Mouse (Mus musculus) kidney, embryonic 16.5 days (tissue): Measurements from ENCODE around the gene Gm10945. TPM values are rescaled to one million over a fixed set of nuclear protein-coding genes. Genes with fewer than 3 reads are reported as not detected.

Source experiments
- ATAC-seq: fragments of 200-750 bp; cut with Nextera tagmentation; 2 replicates; pipeline ENCODE4 v1.8.0; 2017; ENCODE audit warnings: moderate TSS enrichment; ENCODE audit not compliant: low FRiP score, low TSS enrichment
- H3K27ac ChIP-seq: fragments of 300-500 bp; sonication (generic); 2 replicates; pipeline ENCODE4 v1.5.1; 2014; ENCODE audit warnings: low read length
- H3K27me3 ChIP-seq: fragments of 300-500 bp; sonication (generic); 2 replicates; pipeline ENCODE4 v1.6.1; 2014; ENCODE audit warnings: low read length, control low read depth, mixed read lengths; ENCODE audit not compliant: insufficient read depth
- H3K36me3 ChIP-seq: fragments of 300-500 bp; sonication (generic); 2 replicates; pipeline ENCODE4 v1.6.1; 2014; ENCODE audit warnings: low read length, control low read depth, mixed read lengths; ENCODE audit not compliant: insufficient read depth
- H3K4me1 ChIP-seq: fragments of 300-500 bp; sonication (generic); 2 replicates; pipeline ENCODE4 v1.6.1; 2014; ENCODE audit warnings: low read length, control low read depth, mixed read lengths; ENCODE audit not compliant: insufficient read depth
- H3K4me2 ChIP-seq: fragments of 300-500 bp; sonication (generic); replicated peaks from 2 replicates; pipeline ENCODE4 v1.6.1; 2014; ENCODE audit warnings: low read depth, low read length
- H3K4me3 ChIP-seq: fragments of 300-500 bp; sonication (generic); 2 replicates; pipeline ENCODE4 v1.5.1; 2014; ENCODE audit warnings: mild to moderate bottlenecking, low read length
- H3K9ac ChIP-seq: fragments of 300-500 bp; sonication (generic); replicated peaks from 2 replicates; pipeline ENCODE4 v1.6.1; 2014; ENCODE audit warnings: low read length
- H3K9me3 ChIP-seq: fragments of 300-500 bp; sonication (generic); 2 replicates; pipeline ENCODE4 v1.6.1; 2016; ENCODE audit warnings: low read length, control low read depth
- WGBS: fragments of 180-500 bp; shearing (Covaris S2); extraction: QIAGEN DNeasy Blood & Tissue Kit; methylation state at CpG from one replicate; pipeline ENCODE4 v1.1.7; 2014; 5-methylcytosine and 5-hydroxymethylcytosine counted together
- polyA plus RNA-seq: library from polyadenylated mRNA; unstranded; fragments of >200 nt; fragmentation: Nextera tagmentation; extraction: Ambion mirVana; gene quantifications from 2 replicates; pipeline ENCODE4 v1.2.1, GENCODE M21; 2015

The Gm10945 gene
- polyA plus RNA-seq: not detected in 2 replicates

DNA sequence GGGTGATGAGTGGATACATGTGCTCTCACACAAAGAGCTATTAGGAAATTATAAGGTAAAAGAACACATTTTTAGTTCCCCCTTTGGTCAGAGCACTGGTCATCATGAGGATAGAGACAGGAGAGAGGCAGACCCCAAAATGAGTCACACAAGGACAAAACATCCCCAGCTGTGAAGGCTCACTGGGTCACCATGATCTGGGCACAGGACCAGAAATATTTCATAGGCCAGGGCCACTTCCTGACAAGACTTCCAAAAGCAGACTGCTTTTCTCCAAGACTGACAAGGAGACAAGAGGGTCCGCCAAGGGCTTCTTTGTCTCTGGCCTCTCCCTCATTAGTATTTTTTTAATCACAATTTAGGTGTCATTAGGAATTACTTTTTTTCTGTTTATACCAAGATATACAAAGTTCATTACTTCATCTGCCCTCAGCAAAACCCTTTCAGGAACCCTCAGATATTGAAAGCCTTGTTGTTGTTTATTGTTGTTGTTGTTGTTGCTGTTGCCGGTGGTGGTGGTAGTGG, at the start of gene Gm10945:
Gm10945 (minus strand) TSS at position 475 of the 525 bp plus-strand sequence.
- no peak; the same call in 1 of the 2 replicates for ATAC-seq
- 77% methylated on average over 2 of the region's 2 CpGs for WGBS
- no peaks in the 10 kb centered on the region for H3K27me3 ChIP-seq
- H3K9me3 ChIP-seq: no peaks in the 10 kb centered on the region
- no peak within 1 kb of the TSS for H3K4me2 ChIP-seq
- no peak within 1 kb of the TSS for H3K27ac ChIP-seq
- H3K4me1 ChIP-seq: no peaks in the 10 kb centered on the region
- H3K9ac ChIP-seq: no peak within 1 kb of the TSS
- H3K4me3 ChIP-seq: no peak within 1 kb of the TSS
- H3K36me3 ChIP-seq: no peaks in the 10 kb centered on the region

- peaks cover 6% of the 10 kb centered on the region; the same call in 1 of the 2 replicates for H3K27me3 ChIP-seq
- no peak for ATAC-seq
- H3K4me2 ChIP-seq: no peak overlapping the region
- no peak overlapping the region for H3K9ac ChIP-seq
- H3K27ac ChIP-seq: no peak overlapping the region
- no peaks in the 10 kb centered on the region for H3K4me1 ChIP-seq
- no peaks in the 10 kb centered on the region for H3K9me3 ChIP-seq
- no peak overlapping the region for H3K4me3 ChIP-seq
- H3K36me3 ChIP-seq: no peaks in the 10 kb centered on the region
Observed at GRCm38 (mm10) chr10:6790226-6790625, 28.7 kb upstream of the Gm10945 start.

- no peaks in the 10 kb centered on the region for H3K4me1 ChIP-seq
- H3K4me2 ChIP-seq: no peak overlapping the region
- ATAC-seq: peak; percentile 91
- H3K9ac ChIP-seq: no peak overlapping the region
- 4% methylated on average over 25 of the region's 25 CpGs for WGBS
- no peaks in the 10 kb centered on the region for H3K9me3 ChIP-seq
- no peak overlapping the region for H3K4me3 ChIP-seq
- no peaks in the 10 kb centered on the region for H3K36me3 ChIP-seq
- no peak overlapping the region for H3K27ac ChIP-seq
- peaks cover 6% of the 10 kb centered on the region; the same call in 1 of the 2 replicates for H3K27me3 ChIP-seq
Observed at GRCm38 (mm10) chr10:6788517-6789237, 27.1 kb upstream of the Gm10945 start.

- WGBS: 88% methylated on average over 3 of the region's 3 CpGs
Observed at GRCm38 (mm10) chr10:6758206-6758605, 3.4 kb downstream of the Gm10945 start, which contains the start of gene Oprm1. TSS of gene Oprm1 (plus strand) at chr10:6758506.

DNA sequence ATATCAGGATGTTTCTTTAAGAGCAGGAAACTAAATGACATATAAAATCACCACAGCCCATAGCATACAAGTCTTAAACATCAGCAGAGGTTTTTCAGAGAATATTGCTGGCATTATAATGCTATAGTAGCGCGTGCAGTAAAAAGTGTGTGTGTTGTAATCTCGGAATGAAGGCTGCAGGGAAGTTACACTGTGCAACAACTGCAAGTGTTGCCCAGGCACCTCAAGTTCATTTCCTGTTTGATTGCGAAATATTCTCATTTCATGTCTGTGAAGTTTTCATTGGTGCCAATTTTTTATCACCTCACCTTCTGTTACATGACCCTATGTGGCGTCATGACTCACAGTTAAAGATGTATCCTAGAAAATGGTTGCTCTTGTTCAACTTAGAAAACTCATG, 8.2 kb downstream of the Gm10945 start:
- Histone ChIP-seq H3K4me1 (no peaks in the 10 kb centered on the region), H3K27ac (no peak overlapping the region), H3K36me3 (no peaks in the 10 kb centered on the region), H3K4me3 (no peak overlapping the region), H3K4me2 (no peak overlapping the region), H3K27me3 (no peaks in the 10 kb centered on the region), H3K9ac (no peak overlapping the region), H3K9me3 (no peaks in the 10 kb centered on the region)
- 84% methylated on average over 5 of the region's 5 CpGs for WGBS
- no peak for ATAC-seq

More at GRCm38 (mm10) chr10:6758206-6758605, 3.4 kb downstream of the Gm10945 start, which contains the start of gene Oprm1:
- no peak within 1 kb of the TSS for H3K9ac ChIP-seq
- H3K27ac ChIP-seq: no peak within 1 kb of the TSS
- H3K4me2 ChIP-seq: no peak within 1 kb of the TSS
- no peaks in the 10 kb centered on the region for H3K27me3 ChIP-seq
- H3K9me3 ChIP-seq: no peaks in the 10 kb centered on the region
- H3K36me3 ChIP-seq: no peaks in the 10 kb centered on the region
- no peak within 1 kb of the TSS for H3K4me3 ChIP-seq
- ATAC-seq: no peak
- no peaks in the 10 kb centered on the region for H3K4me1 ChIP-seq

DNA sequence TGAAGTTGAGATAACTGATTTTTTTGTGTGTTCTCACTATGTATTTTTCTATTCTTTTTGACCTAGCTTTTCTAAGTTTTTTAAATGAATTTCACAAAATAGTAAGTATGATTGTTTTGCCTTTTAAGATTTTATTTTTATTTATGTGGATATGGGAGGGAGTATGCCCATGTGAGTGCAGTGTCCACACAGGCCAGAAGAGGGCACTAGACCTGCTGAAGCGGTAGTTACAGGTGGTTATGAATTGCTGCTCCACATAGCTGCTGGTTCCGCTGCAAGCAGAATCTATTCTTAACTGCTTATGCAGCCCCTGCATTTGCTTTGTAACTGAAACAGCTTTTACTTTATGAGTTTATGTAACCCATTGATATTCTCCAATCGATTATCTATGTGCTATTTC, 33.1 kb downstream of the Gm10945 start:
- no peak overlapping the region for H3K9ac ChIP-seq
- WGBS: 95% methylated on average over 3 of the region's 3 CpGs
- no peak overlapping the region for H3K4me3 ChIP-seq
- ATAC-seq: no peak
- H3K4me1 ChIP-seq: no peaks in the 10 kb centered on the region
- no peaks in the 10 kb centered on the region for H3K27me3 ChIP-seq
- H3K4me2 ChIP-seq: no peak overlapping the region
- no peak overlapping the region for H3K27ac ChIP-seq
- H3K9me3 ChIP-seq: no peaks in the 10 kb centered on the region
- no peaks in the 10 kb centered on the region for H3K36me3 ChIP-seq

DNA sequence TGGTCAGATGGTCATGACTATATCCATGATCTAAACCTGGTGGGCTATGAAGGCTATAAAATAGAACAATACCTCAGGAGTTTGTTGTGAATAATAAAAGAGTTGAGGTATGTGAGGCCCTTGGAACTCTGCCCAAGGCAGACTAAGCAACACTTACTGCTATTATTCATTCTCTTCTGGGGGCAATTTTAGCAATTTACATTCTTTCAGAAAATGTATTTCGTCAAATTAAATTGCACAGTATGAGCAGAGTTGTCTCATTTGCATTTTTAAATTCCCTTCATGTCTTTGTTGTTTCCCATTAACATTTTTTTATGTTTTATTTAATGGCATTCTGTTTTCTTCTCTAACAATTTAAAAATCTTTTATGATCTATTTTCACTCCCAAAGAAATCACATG, 37.8 kb downstream of the Gm10945 start:
- ATAC-seq: no peak
- no peaks in the 10 kb centered on the region for H3K27me3 ChIP-seq
- H3K4me2 ChIP-seq: no peak overlapping the region
- no peak overlapping the region for H3K27ac ChIP-seq
- H3K4me3 ChIP-seq: no peak overlapping the region
- H3K36me3 ChIP-seq: no peaks in the 10 kb centered on the region
- H3K9me3 ChIP-seq: no peaks in the 10 kb centered on the region
- H3K9ac ChIP-seq: no peak overlapping the region
- H3K4me1 ChIP-seq: no peaks in the 10 kb centered on the region
- WGBS: 74% methylated on average over 1 of the region's 1 CpGs

DNA sequence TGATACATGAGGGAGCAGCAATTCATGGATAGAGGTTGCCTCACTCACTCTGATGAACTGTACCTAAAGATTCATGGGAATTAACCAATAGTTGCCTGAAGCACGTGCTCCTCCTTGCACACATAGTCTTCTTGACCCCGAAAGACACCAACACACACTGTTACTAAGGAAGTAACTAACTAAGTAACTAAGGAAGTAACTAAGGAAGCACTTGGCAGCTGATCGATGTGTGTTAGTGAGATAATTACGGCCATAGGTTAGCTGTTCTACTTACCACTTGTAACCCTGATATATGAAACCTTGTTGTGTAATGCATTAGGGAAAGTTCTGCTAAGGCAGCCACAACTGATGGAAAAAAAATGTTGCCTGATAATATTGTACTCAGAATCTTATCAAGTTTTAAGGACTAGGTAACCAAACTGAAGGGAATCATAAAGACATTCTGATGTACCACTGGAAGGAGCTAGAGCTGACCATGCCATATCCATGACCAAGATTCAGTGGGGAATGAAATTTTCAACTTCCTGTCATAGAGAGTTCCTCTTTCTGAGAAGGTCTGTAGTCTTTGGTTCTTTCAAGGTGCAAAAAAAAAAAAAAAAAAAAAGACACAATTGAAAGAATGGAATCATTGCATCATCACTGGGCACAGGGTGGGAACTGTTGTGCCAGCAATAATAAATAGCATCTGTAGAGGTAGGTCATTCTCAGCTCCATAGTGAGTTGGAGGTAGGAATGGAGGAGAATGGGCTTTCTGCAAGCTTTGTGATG, 44.2 kb downstream of the Gm10945 start:
- no peak overlapping the region for H3K4me2 ChIP-seq
- WGBS: 76% methylated on average over 4 of the region's 4 CpGs
- no peak overlapping the region for H3K27ac ChIP-seq
- no peaks in the 10 kb centered on the region for H3K36me3 ChIP-seq
- no peak overlapping the region for H3K4me3 ChIP-seq
- H3K9ac ChIP-seq: no peak overlapping the region
- H3K9me3 ChIP-seq: no peaks in the 10 kb centered on the region
- ATAC-seq: no peak
- no peaks in the 10 kb centered on the region for H3K27me3 ChIP-seq
- H3K4me1 ChIP-seq: no peaks in the 10 kb centered on the region

DNA sequence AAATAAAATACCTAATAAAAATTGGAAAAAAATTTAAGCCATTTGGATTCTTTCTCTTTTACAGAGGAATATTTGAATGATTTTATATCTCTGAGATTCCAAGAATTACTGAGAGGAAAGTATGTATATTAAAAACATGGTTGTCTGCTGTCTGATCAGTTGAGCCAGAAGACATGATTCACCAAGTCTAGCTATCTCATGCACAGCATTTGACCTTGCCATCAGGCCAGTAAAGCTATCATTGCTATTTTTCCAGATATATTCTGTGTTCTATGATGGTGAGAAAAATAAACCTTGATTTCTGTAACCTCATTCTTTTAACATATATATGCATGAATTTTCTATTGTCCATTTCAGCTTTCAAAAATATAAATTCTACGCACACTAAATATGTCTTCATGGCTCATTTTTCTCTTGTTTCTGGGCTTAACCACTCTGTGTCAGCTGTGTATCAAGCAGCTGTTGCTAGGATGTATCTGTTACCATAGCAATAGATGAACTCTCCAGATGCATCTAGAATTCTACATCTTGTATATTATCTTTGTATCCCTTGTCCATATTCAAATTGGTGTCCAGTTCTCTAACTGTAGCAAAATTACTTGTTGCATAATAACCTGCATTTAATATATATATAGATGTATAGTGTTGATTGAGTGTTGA, 56.2 kb downstream of the Gm10945 start:
- Histone ChIP-seq H3K4me2 (no peak overlapping the region), H3K27me3 (no peaks in the 10 kb centered on the region), H3K36me3 (no peaks in the 10 kb centered on the region), H3K9ac (no peak overlapping the region), H3K4me3 (no peak overlapping the region), H3K4me1 (no peaks in the 10 kb centered on the region), H3K27ac (no peak overlapping the region), H3K9me3 (no peaks in the 10 kb centered on the region)
- WGBS: 91% methylated on average over 1 of the region's 1 CpGs
- no peak for ATAC-seq
